Mouse (Mus musculus): Measurements from ENCODE around the gene Cwf19l2. TPM values are rescaled to one million over a fixed set of nuclear protein-coding genes. Genes with fewer than 3 reads are reported as not detected.

Cwf19l2 gene
- polyA plus RNA-seq, 1 experiment from 2014 or later, result 4.0 TPM

Other genes starting within 250 kb of the Cwf19l2 start
- gene Alkbh8, start 68.5 kb upstream of the Cwf19l2 start, polyA plus RNA-seq (2015; fragmentation: Nextera tagmentation; extraction: Ambion mirVana), result 14.9 and 16.6 TPM in 2 replicates
- gene Gucy1a2, start 129.2 kb downstream of the Cwf19l2 start, polyA plus RNA-seq (2015; fragmentation: Nextera tagmentation; extraction: Ambion mirVana), result 0.05 and 0.18 TPM in 2 replicates